Mouse (Mus musculus): ENCODE data around the gene Lsm14a. TPM values are rescaled to one million over a fixed set of nuclear protein-coding genes. Genes with fewer than 3 reads are reported as not detected.
"Not testable (repeated sequence)": the region's sequence is repeated elsewhere in the genome, so short reads cannot be mapped to it uniquely, and the experiment has no call there.

Gene Lsm14a
- total and polyA plus RNA-seq, 2 experiments from 2014 or later = 39.0 to 41.8 TPM

- Histone ChIP-seq H3K9ac (replicated peaks; ENCODE audit: low read length, poor library complexity, severe bottlenecking) (no peak overlapping the region), H3K27me3 (ENCODE audit: insufficient read depth, low read length) (no peaks in the 10 kb centered on the region), H3K4me3 (ENCODE audit: low read depth, low read length) (no peak overlapping the region), H3K4me1 (ENCODE audit: insufficient read depth, low read length) (no peaks in the 10 kb centered on the region), H3K27ac (ENCODE audit: low read depth, low read length) (no peak overlapping the region), H3K4me2 (ENCODE audit: low read depth, low read length, poor library complexity, severe bottlenecking) (no peak overlapping the region), H3K36me3 (ENCODE audit: insufficient read depth, low read length) (peaks cover 21% of the 10 kb centered on the region), H3K9me3 (ENCODE audit: low read length) (no peaks in the 10 kb centered on the region)
- no peak for DNase-seq (ENCODE audit: low spot score)
- no peak for TF ChIP-seq CTCF (IDR thresholded peaks at IDR 0.05)
- ATAC-seq (ENCODE audit: low FRiP score) = no peak
- WGBS = 91% methylated on average over 10 of the region's 10 CpGs
Measured at GRCm38 (mm10) chr7:34342040-34342793, 50.9 kb downstream of the Lsm14a start.

GRCm38 (mm10) chr7:34340841-34341240 lies 52.3 kb downstream of the Lsm14a start:
- H3K4me1 ChIP-seq (ENCODE audit: insufficient read depth, low read length) = no peaks in the 10 kb centered on the region
- TF ChIP-seq CTCF (IDR thresholded peaks at IDR 0.05) = no peak
- H3K9me3 ChIP-seq (ENCODE audit: low read length) = no peaks in the 10 kb centered on the region

DNA sequence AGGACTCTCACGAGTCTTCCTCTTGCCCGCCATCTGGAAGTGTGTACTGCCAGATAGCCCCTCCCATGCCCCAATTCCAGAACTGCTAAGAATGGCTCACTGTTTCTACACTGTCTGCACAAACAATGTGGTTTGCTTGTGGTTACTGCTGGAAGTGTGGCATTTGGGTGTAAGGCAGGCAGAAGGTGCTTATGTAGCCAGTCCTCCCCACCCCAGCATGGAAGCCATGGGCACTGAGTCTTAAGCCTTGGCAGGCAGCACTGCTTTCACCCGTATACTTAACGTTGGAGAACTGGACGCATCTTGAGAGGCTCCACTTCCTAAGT lies 54.0 kb downstream of the Lsm14a start:
- no peak for TF ChIP-seq CTCF (IDR thresholded peaks at IDR 0.05)
- H3K9ac ChIP-seq (replicated peaks; ENCODE audit: low read length, poor library complexity, severe bottlenecking) = no peak overlapping the region
- H3K9me3 ChIP-seq (ENCODE audit: low read length) = no peaks in the 10 kb centered on the region
- H3K27ac ChIP-seq (ENCODE audit: low read depth, low read length) = no peak overlapping the region
- H3K4me2 ChIP-seq (ENCODE audit: low read depth, low read length, poor library complexity, severe bottlenecking) = no peak overlapping the region
- H3K27me3 ChIP-seq (ENCODE audit: insufficient read depth, low read length) = no peaks in the 10 kb centered on the region
- ATAC-seq (ENCODE audit: low FRiP score) = no peak
- peaks cover 14% of the 10 kb centered on the region for H3K36me3 ChIP-seq (ENCODE audit: insufficient read depth, low read length)
- no peak overlapping the region for H3K4me3 ChIP-seq (ENCODE audit: low read depth, low read length)
- no peak for DNase-seq (ENCODE audit: low spot score)
- H3K4me1 ChIP-seq (ENCODE audit: insufficient read depth, low read length) = no peaks in the 10 kb centered on the region
- 89% methylated on average over 5 of the region's 5 CpGs for WGBS

More at GRCm38 (mm10) chr7:34340841-34341240, 52.3 kb downstream of the Lsm14a start:
- H3K36me3 ChIP-seq (ENCODE audit: insufficient read depth, low read length) = peaks cover 19% of the 10 kb centered on the region
- no peak overlapping the region for H3K9ac ChIP-seq (replicated peaks; ENCODE audit: low read length, poor library complexity, severe bottlenecking)
- 93% methylated on average over 5 of the region's 5 CpGs for WGBS
- no peaks in the 10 kb centered on the region for H3K27me3 ChIP-seq (ENCODE audit: insufficient read depth, low read length)
- no peak overlapping the region for H3K4me3 ChIP-seq (ENCODE audit: low read depth, low read length)
- H3K27ac ChIP-seq (ENCODE audit: low read depth, low read length) = no peak overlapping the region
- DNase-seq (ENCODE audit: low spot score) (no peak), ATAC-seq (ENCODE audit: low FRiP score) (no peak)
- no peak overlapping the region for H3K4me2 ChIP-seq (ENCODE audit: low read depth, low read length, poor library complexity, severe bottlenecking)

DNA sequence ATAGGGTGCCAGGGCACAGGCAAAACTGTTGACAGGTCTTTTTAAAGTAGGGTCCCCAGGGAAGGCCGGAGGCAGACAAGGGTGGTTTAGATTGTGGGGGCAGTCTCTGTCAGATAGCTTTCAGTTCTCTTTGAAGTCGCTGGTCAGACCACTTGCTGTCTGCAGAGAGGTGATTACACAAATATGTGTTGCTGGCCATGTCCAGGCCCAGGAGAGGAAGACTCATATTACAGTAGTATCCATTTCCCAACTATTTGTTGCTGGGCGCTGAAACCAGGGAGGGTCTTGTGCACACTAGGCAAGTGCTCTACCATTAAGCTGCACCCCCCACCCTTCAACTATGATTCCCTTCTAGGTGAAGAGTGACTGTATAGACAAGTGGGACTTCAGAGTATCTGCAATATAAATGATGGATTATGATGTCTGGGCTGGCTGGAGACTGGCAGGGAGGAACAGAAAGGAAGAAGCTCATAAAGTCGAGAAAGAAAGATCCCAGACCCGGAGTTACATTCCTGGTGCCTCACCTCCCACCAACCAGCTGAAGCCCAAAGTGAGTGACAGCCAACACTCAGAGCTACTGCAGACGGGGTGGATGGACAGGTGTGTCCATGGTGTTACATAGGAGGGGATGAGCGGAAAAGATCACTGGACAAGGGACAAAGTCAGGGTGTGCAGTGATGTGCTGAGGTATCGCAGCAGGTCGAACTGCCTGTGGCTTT lies 54.5 kb downstream of the Lsm14a start:
- 88% methylated on average over 9 of the region's 9 CpGs for WGBS
- DNase-seq (ENCODE audit: low spot score) (no peak), ATAC-seq (ENCODE audit: low FRiP score) (no peak)
- Histone ChIP-seq H3K9ac (replicated peaks; ENCODE audit: low read length, poor library complexity, severe bottlenecking) (no peak overlapping the region), H3K27ac (ENCODE audit: low read depth, low read length) (no peak overlapping the region), H3K27me3 (ENCODE audit: insufficient read depth, low read length) (no peaks in the 10 kb centered on the region), H3K9me3 (ENCODE audit: low read length) (no peaks in the 10 kb centered on the region), H3K4me1 (ENCODE audit: insufficient read depth, low read length) (no peaks in the 10 kb centered on the region), H3K36me3 (ENCODE audit: insufficient read depth, low read length) (peaks cover 9% of the 10 kb centered on the region), H3K4me3 (ENCODE audit: low read depth, low read length) (no peak overlapping the region), H3K4me2 (ENCODE audit: low read depth, low read length, poor library complexity, severe bottlenecking) (no peak overlapping the region)
- no peak for TF ChIP-seq CTCF (IDR thresholded peaks at IDR 0.05)

- 91% methylated on average over 2 of the region's 2 CpGs for WGBS
- DNase-seq (ENCODE audit: low spot score) = no peak
- Histone ChIP-seq H3K27ac (ENCODE audit: low read depth, low read length) (no peak overlapping the region), H3K4me1 (ENCODE audit: insufficient read depth, low read length) (no peaks in the 10 kb centered on the region), H3K4me3 (ENCODE audit: low read depth, low read length) (no peak overlapping the region), H3K4me2 (ENCODE audit: low read depth, low read length, poor library complexity, severe bottlenecking) (no peak overlapping the region), H3K27me3 (ENCODE audit: insufficient read depth, low read length) (no peaks in the 10 kb centered on the region), H3K9me3 (ENCODE audit: low read length) (no peaks in the 10 kb centered on the region), H3K36me3 (ENCODE audit: insufficient read depth, low read length) (peaks cover 5% of the 10 kb centered on the region; the same call in 1 of the 2 replicates), H3K9ac (replicated peaks; ENCODE audit: low read length, poor library complexity, severe bottlenecking) (no peak overlapping the region)
- no peak for ATAC-seq (ENCODE audit: low FRiP score)
- TF ChIP-seq CTCF (IDR thresholded peaks at IDR 0.05) = no peak
Measured at GRCm38 (mm10) chr7:34337268-34337667, 55.8 kb downstream of the Lsm14a start.

GRCm38 (mm10) chr7:34336545-34336944 lies 56.6 kb downstream of the Lsm14a start:
- H3K36me3 ChIP-seq (ENCODE audit: insufficient read depth, low read length); H3K9ac ChIP-seq (replicated peaks; ENCODE audit: low read length, poor library complexity, severe bottlenecking); H3K9me3 ChIP-seq (ENCODE audit: low read length); H3K4me2 ChIP-seq (ENCODE audit: low read depth, low read length, poor library complexity, severe bottlenecking); H3K4me1 ChIP-seq (ENCODE audit: insufficient read depth, low read length); H3K27ac ChIP-seq (ENCODE audit: low read depth, low read length); H3K4me3 ChIP-seq (ENCODE audit: low read depth, low read length); H3K27me3 ChIP-seq (ENCODE audit: insufficient read depth, low read length); DNase-seq (ENCODE audit: low spot score); ATAC-seq (ENCODE audit: low FRiP score): not testable (repeated sequence)
- 100% methylated on average over 1 of the region's 1 CpGs for WGBS
- TF ChIP-seq CTCF (IDR thresholded peaks at IDR 0.05) = peak; percentile 25; the same call in 1 of the 2 replicates
